Mouse (Mus musculus) adrenal gland, postnatal 36 days (tissue): ENCODE data around the gene Card14. TPM values are rescaled to one million over a fixed set of nuclear protein-coding genes. Genes with fewer than 3 reads are reported as not detected.
"Not testable (repeated sequence)": the region's sequence is repeated elsewhere in the genome, so short reads cannot be mapped to it uniquely, and the experiment has no call there.

Source experiments
- DNase-seq, 2 experiments: peaks; one replicate each; pipeline ENCODE4 v3.0.0; 2021; ENCODE audit warnings: mixed read lengths in 1 of 2
- total RNA-seq, 2 experiments: library from RNA; stranded (reverse); gene quantifications; 2 replicates each; pipeline ENCODE4 v1.2.3; 2021

Gene Card14
- total RNA-seq, 2 experiments from 2014 or later = 0.17 to 0.33 TPM

- DNase-seq = peak; percentile 97 to 98
Measured at GRCm38 (mm10) chr11:119355443-119356385, 48.1 kb downstream of the Card14 start, which contains the start of the genes Sgsh and Slc26a11. Gene Sgsh, minus strand, starts transcription at chr11:119355536. Gene Slc26a11, plus strand, starts transcription at chr11:119355557.

- no peak for DNase-seq
Measured at GRCm38 (mm10) chr11:119359089-119359488, 51.5 kb downstream of the Card14 start.

DNA sequence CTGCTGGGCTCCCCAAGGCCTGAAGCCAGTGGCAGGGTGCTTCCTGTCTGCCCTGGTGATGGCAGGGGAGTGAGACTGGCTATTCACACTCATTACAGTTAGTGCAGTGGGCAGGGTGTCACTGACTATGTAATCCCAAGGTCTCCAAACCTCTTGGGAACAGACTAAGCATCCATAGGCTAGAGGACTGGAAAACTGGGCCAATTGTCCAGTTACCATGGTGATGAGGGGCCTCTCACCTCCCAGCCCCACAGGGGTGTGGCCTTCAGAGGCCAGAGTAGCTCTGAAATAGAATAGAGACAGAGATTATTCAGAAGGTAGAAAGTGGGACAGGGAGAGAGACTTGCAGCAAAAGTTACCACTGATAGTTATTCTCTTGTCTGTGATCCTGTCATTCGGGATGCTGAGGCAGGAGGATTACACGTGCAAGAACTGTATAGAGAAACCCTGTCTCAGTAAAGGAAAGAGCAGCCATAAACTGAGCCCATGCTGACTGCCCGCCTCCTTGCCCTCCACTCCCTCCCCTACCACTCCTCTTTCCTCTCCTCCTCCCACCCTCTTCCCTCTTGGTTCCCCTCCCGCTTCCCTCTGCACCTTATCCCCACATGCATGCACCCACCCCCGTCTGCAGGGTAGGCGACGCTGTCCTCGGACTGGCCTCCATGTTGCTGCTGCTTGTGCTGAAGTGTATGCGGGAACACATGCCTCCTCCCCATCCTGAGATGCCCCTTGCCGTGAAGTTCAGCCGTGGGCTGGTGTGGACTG is 55.4 kb downstream of the Card14 start:
- no peak for DNase-seq

DNA sequence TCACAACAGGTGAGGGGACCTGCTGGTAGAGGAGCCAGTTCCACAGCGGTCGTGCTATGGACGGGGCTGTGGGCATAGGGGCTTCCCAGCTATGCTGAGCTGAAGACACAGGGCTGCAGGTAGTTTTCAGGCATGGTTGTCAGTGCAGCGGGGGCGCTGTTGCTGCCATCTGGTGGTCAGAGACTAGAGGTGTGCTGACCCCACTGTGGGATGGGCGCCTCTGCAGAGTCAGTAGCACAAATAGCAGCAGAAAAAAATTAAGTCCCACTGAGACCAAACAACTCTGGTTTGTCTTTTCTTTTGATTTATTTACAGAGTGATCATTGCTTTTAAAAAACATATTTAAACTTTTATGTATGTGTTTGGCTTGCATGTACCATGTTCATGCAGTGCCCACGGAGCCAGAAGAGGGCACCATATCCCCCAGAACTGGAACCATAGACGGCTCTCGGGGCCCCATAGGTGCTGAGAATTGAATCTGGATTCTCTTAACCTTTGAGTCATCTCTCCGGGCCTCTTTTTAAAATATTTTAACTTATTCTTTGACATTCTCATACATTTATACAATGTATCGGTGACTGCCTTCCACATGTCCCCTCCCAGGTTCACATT is 56.1 kb downstream of the Card14 start:
- peak; percentile 75 to 81 for DNase-seq

DNA sequence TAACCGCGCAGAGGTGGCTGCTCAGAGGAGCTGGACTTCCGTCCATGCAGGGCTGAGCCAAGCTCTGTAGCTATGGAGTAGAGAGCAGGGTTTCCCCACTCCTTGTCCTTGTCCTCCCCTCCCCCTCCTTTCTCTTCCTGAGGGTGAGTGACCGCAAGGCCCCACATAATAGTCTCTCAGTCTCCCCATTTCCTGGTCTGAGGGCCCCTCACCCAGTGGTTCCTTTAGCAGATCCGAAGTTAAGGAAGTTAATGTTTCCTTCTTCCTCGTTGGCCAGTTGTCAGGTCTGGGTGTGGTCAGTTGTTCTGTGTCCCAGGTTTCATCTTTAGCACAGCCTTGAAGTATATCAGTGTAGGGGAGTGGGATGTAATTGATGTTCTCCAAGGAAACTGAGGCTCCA is 67.9 kb downstream of the Card14 start:
- DNase-seq = no peak

DNA sequence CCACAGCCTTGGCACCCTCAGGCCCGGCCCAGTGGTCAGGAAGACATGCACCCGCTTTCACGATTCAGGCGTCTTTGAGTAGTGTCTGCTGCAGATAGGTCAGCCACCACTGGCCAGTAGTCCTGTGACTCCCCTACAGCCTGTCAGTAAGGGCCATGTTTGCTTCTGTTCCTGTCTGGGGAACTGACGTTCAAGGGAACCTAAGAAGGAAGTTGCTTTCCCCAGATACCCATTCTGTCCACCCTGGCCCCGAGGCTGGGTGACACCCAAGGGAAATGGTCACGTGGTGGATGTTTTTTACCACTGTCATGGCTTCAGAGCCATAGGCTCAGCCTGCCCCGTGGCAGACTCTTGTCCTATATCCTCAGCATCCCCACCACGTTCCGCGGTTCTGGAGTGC is 69.8 kb downstream of the Card14 start:
- DNase-seq = no peak

- no peak for DNase-seq
Measured at GRCm38 (mm10) chr11:119378551-119378950, 71.0 kb downstream of the Card14 start.

GRCm38 (mm10) chr11:119381631-119382337 is 74.2 kb downstream of the Card14 start:
- DNase-seq = no peak

GRCm38 (mm10) chr11:119382338-119382850 is 74.8 kb downstream of the Card14 start:
- peak in 1 of 2 experiments; percentile 32 for DNase-seq

DNA sequence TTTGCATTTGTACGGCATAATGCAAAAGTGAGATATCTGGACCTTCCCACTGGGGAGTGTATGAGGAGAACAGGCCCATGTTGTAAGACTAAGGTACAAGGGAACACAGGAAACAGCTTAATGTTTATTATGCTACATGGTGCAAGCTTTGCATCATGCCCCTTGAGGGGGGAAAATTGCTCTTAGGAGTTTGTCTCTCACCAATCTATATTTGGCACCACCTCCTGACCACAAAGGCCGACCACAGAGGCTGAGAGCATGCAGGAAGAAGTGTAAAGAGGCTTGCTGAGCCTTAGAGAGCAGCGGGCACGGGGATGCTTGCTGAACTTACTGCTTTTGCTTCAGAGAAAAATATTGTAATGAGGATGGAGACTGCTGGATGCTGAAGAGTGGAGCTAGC is 77.3 kb downstream of the Card14 start:
- DNase-seq = no peak

- no peak for DNase-seq
Measured at GRCm38 (mm10) chr11:119386306-119386705, 78.7 kb downstream of the Card14 start.

DNA sequence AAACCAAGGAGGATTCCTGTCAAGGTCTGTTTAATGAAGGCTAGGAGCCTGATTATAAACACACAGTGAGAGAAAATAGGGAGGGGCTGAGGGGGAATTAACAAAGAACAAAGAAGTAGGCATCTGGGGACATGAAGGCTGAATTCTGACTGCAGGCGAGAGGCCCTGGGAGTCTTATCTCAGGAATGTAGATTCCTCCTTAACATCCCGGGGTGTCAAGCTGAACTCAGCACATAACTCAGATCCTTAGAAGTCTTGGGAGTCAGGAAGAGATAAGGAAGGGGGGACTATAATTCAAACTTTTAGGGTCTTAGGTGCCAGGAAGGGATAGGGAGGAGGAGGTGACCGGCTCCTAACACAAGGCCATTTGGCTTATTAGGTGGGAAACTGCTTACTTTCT is 79.7 kb downstream of the Card14 start:
- not testable (repeated sequence) for DNase-seq

DNA sequence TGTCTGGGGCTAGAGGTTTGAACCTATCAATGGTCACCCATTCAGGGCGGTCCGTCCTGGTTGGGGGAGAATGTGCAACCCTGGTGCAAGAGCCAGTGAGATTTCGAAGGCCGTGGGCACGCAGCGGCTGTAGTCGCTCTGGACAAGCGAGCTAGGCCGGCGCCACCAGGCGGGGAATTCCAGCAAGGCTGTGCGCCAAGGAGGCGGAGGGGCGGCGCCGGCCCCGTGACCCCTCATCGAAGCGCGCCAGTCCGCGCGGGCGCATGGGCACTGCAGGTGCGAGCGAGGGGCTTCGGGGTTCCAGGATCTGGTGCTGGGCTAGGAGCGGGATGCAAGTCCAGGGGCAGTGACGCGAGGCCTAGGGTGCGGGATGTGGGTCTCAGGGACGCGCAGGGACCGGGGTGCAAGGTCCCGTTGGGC is 82.3 kb downstream of the Card14 start:
- DNase-seq = peak; percentile 91 to 93

DNA sequence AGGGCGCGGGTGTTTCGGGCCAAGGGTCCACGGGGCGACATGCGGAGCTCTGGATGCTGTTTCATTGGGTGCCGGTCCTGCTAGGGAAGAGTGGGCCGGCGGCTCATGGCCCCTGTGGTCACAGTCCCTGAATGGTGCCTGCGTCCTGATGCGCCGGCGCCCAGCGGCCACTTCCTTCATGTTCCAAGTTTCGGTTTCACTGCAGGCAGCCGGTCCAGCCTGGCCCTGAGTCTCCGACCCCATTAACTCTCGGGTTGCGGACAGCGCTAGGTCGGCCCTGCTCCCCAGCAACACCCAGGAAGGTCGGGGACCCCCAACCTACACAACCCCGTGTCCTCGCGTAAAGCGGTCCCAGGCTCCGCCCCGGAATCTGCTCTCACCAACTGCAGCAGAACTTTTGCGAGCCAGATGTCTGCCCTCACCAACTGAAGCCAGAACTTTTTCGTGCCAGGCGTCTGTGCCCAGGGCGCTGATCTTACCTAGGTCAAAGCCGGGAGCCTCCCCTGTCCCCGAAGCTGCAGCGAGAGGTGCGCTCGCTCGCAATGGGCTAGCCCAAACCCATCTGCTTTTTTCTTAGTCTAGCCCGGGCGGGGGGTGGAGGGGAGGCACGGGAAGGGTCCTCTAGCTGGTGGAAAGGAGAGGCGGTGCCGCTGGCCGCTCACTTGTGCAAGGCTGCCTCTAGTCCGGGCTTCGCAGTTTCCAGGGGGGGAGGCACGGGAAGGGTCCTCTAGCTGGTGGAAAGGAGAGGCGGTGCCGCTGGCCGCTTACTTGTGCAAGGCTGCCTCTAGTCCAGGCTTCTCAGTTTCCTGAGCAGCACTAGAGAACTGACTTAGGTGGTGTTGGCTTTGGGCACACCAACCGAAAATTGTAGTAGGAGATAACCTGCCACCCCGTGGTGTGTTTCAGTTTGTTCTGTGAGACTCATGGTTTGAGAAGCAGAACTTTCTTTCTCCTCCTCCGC is 83.0 kb downstream of the Card14 start:
- DNase-seq = peak; percentile 82 to 85

DNA sequence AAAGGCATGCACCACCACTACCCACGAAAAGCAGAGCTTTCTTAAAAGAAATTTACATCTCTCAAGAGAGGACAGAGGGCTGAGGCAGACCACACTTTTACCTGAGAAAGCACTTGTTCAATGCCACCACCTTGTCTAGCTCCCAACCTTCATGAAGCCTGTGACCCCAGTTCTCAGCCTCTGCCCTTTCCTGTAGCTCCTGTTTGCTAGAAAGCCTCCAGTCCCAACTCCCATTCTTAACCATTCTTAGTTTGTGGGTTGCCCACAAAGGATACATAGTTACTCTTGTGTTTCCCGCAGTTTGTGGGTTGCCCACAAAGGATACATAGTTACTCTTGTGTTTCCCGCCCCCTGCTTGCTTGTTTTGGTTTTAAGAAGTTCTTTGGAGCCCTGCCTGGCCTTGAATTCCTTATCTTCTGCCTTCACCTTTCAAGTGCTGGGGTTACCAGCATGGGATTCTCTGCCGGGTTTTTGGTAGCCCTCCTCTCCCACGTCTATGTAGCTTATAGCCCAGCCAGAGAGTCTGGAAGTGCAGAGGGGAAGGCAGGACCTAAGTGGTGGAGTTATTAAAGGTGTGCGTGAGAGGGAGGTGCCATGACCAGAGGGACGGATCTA is 83.9 kb downstream of the Card14 start:
- peak; percentile 20 to 24 for DNase-seq

DNA sequence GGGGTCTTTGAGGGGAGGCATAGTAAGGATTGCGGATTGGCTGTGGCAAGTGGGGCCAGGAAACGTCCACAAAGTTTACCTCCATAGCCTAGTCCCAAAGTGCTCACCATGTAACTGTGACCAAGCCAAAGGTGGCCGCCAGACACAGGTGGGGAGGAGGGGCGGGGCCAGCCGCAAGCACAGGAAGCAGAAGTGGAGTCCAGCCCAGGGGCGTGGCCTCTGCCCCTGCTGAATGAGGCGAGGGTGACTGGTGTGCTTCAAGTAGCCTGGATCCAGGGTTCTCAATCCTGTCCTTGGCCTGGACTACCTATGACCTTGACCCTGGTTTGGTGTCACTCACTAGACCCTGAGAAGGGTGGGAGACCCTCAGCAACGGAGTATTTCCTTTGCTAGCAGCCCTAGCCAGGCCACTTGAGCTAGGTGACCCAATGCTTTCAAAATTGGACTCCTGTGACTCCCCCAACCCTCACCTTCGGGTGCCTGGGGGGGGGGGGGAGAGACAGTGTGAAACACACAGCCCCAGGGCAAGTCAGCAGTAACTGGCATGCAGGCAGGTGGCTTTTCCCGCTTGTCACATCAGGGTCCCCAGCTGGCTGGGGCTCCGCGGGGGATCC is 84.5 kb downstream of the Card14 start:
- DNase-seq = peak; percentile 84 to 92

DNA sequence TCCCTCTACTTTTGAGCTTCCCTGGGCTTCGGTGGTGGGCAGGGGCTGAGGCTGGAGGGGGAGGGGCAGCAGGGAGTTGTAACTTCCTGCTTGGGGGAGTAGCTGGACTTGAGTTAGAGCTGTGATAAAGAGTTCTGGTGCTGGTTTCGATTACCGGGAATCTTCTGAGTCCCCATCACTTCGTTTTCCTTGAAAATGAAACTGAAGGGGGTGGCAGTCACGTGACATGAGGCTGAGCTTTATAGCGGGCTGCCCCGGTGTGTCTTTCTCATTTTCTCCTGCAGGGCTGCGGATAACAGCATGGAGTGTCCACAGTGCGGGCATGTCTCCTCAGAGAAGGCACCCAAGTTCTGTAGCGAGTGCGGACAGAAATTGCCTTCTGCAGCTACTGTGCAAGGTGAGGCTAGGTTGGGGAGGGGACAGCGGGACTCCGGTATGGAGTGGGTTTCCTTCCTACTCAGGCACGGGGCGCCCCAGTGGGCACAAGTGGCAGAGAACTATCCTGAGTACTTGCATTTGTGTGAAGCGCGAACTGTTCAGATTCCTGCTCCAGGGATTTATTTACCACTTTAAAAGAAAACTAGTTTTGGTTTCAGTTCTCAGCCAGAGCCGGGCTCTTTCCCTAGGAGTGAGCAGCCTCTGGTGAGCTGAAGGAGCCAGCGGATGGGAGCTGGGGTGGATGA is 85.4 kb downstream of the Card14 start, which contains the start of gene Rnf213:
Gene Rnf213 (plus strand): TSS at position 301 of the 683 bp plus-strand sequence.
- DNase-seq = peak; percentile 73 to 84

- no peak for DNase-seq
Measured at GRCm38 (mm10) chr11:119393483-119393804, 85.9 kb downstream of the Card14 start.

DNA sequence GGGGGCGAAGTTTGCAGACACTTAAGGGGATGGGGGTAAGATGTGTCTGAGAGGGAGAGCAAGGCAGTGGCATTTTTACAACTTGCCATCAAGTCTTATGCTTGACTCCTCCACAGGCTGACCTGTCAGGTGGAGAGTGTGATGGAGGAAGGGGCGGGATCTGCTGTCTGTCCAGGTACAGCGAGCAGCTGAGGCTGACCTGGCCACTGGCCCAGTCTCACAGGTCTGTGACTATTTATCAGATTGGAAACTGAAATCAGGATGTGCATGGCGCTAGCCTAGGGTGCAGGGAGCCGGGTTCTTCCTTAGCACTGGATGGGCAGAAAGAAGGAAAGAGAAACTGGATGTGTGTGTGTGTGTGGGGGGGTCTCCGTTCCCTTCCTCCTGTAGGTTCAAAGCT is 86.6 kb downstream of the Card14 start:
- DNase-seq = peak in 1 of 2 experiments; percentile 14
